Mouse (Mus musculus) liver, embryonic 14.5 days (tissue): ENCODE measurements around the gene E330034G19Rik.

Experiments
- CTCF ChIP-seq: IDR thresholded peaks from 2 replicates; pipeline ENCODE4 v1.5.1; 2016; ENCODE audit warnings: antibody characterized with exemption, low read depth, control low read depth
- EP300 ChIP-seq: IDR thresholded peaks from 2 replicates; pipeline ENCODE4 v1.6.1; 2016; ENCODE audit warnings: antibody characterized with exemption, low read depth

DNA sequence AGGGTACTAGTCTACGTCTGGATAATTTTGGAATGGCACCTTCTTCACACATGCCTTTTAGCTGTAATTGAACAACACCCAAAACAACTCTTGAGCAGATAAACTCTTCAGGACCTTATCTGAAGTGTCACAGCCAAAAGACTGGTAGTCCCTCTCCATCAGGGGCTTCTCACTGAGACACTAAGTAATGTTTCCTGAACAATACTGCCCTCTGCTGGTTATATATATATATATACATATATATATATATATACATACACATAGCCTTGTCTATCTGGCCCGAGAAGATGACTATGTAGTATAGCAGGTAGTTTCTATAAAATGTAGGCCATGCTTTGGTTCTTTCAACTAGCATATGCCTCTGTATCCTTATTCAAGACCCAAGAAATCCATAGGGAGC lies 17.5 kb upstream of the E330034G19Rik start:
- TF ChIP-seq CTCF: peak; percentile 23; the same call in 1 of the 2 replicates
- TF ChIP-seq EP300: no peak
